Mouse (Mus musculus) cortical plate, adult 2 months (tissue): ENCODE results near the gene Chrna10. TPM values are rescaled to one million over a fixed set of nuclear protein-coding genes. Genes with fewer than 3 reads are reported as not detected.

Source experiments
- H3K27ac ChIP-seq: fragments of 200-500 bp; 2 replicates; pipeline ENCODE4 v1.5.1; 2012; ENCODE audit warnings: low read length, control low read depth, inconsistent platforms; ENCODE audit not compliant: insufficient read depth
- H3K4me1 ChIP-seq: fragments of 200-500 bp; 2 replicates; pipeline ENCODE4 v1.6.1; 2011; ENCODE audit warnings: low read length; ENCODE audit not compliant: control insufficient read depth, insufficient read depth
- H3K4me3 ChIP-seq: fragments of 200-500 bp; 2 replicates; pipeline ENCODE4 v1.5.1; 2011; ENCODE audit warnings: mild to moderate bottlenecking, low read length, control low read depth; ENCODE audit not compliant: insufficient read depth
- CTCF ChIP-seq: fragments of 200-500 bp; IDR thresholded peaks from 2 replicates; pipeline ENCODE4 v1.5.1; 2011; ENCODE audit warnings: mild to moderate bottlenecking, control low read depth, low read length; ENCODE audit not compliant: insufficient read depth; ENCODE audit errors: extremely low read depth
- POLR2A ChIP-seq: fragments of 200-500 bp; IDR thresholded peaks from 2 replicates; pipeline ENCODE4 v1.6.1; 2011; ENCODE audit warnings: mild to moderate bottlenecking, low read length, control low read depth; ENCODE audit not compliant: insufficient read depth; ENCODE audit errors: extremely low read depth
- polyA plus RNA-seq: library from polyadenylated mRNA; depleted of rRNA; stranded (reverse); fragments of >200 nt; gene quantifications from 2 replicates; pipeline ENCODE4 v1.2.3, GENCODE M21; 2012

Chrna10 gene
- polyA plus RNA-seq, 1 experiment = 0.04 TPM

- no peak for TF ChIP-seq CTCF
- TF ChIP-seq POLR2A = no peak
- Histone ChIP-seq H3K4me1 (no peaks in the 10 kb centered on the region), H3K4me3 (no peak overlapping the region), H3K27ac (no peak overlapping the region)
These were observed 8.4 kb downstream of the Chrna10 start for GRCm38 (mm10) chr7:102108206-102108605.

- no peak overlapping the region for H3K4me3 ChIP-seq
- H3K27ac ChIP-seq = no peak overlapping the region
- no peaks in the 10 kb centered on the region for H3K4me1 ChIP-seq
- no peak for TF ChIP-seq CTCF
- TF ChIP-seq POLR2A = no peak
These were observed 9.9 kb downstream of the Chrna10 start for GRCm38 (mm10) chr7:102106700-102107141.

- Histone ChIP-seq H3K27ac (no peak overlapping the region), H3K4me3 (no peak overlapping the region), H3K4me1 (no peaks in the 10 kb centered on the region)
- TF ChIP-seq CTCF (no peak), POLR2A (no peak)
These were observed 12.5 kb downstream of the Chrna10 start for GRCm38 (mm10) chr7:102104126-102104525.

- Histone ChIP-seq H3K27ac (no peak overlapping the region), H3K4me3 (no peak overlapping the region), H3K4me1 (no peaks in the 10 kb centered on the region)
- no peak for TF ChIP-seq POLR2A
These were observed 13.1 kb downstream of the Chrna10 start for GRCm38 (mm10) chr7:102103555-102103954.

GRCm38 (mm10) chr7:102102696-102103095 lies 13.9 kb downstream of the Chrna10 start:
- Histone ChIP-seq H3K4me3 (no peak overlapping the region), H3K27ac (no peak overlapping the region), H3K4me1 (no peaks in the 10 kb centered on the region)
- TF ChIP-seq CTCF (no peak), POLR2A (no peak)

GRCm38 (mm10) chr7:102102241-102102640 lies 14.4 kb downstream of the Chrna10 start:
- no peaks in the 10 kb centered on the region for H3K4me1 ChIP-seq
- no peak overlapping the region for H3K4me3 ChIP-seq
- no peak for TF ChIP-seq CTCF
- TF ChIP-seq POLR2A = no peak
- H3K27ac ChIP-seq = no peak overlapping the region

GRCm38 (mm10) chr7:102101487-102101886 lies 15.1 kb downstream of the Chrna10 start, which contains the start of gene Art1:
Gene Art1, plus strand, starts transcription at chr7:102101743.
- Histone ChIP-seq H3K27ac (no peak within 1 kb of the TSS), H3K4me3 (no peak within 1 kb of the TSS), H3K4me1 (no peaks in the 10 kb centered on the region)
- no peak for TF ChIP-seq POLR2A
- no peak for TF ChIP-seq CTCF

- H3K27ac ChIP-seq = no peak overlapping the region
- H3K4me1 ChIP-seq = no peaks in the 10 kb centered on the region
- no peak overlapping the region for H3K4me3 ChIP-seq
- TF ChIP-seq CTCF (no peak), POLR2A (no peak)
These were observed 15.8 kb downstream of the Chrna10 start for GRCm38 (mm10) chr7:102100868-102101267.

GRCm38 (mm10) chr7:102099760-102100661 lies 16.6 kb downstream of the Chrna10 start:
- H3K27ac ChIP-seq = no peak overlapping the region
- no peaks in the 10 kb centered on the region for H3K4me1 ChIP-seq
- TF ChIP-seq CTCF (no peak), POLR2A (no peak)
- H3K4me3 ChIP-seq = no peak overlapping the region

- no peak overlapping the region for H3K27ac ChIP-seq
- TF ChIP-seq CTCF = no peak
- no peak for TF ChIP-seq POLR2A
- no peak overlapping the region for H3K4me3 ChIP-seq
- no peaks in the 10 kb centered on the region for H3K4me1 ChIP-seq
These were observed 29.3 kb downstream of the Chrna10 start for GRCm38 (mm10) chr7:102087336-102087735.
